Mouse (Mus musculus) 3134 (cell line): ENCODE measurements around the gene Dnajc4.

ENCODE experiments used
- DNase-seq: peaks from one replicate; pipeline ENCODE4 v3.0.0-alpha.2; 2011; ENCODE audit warnings: low spot score; ENCODE audit not compliant: insufficient read length; ENCODE audit errors: extremely low read depth

Dnajc4 gene

GRCm38 (mm10) chr19:6949532-6949931, 42.8 kb downstream of the Dnajc4 start:
- DNase-seq = no peak

- no peak for DNase-seq
Measured at GRCm38 (mm10) chr19:6948186-6948585, 44.2 kb downstream of the Dnajc4 start.

- no peak for DNase-seq
Measured at GRCm38 (mm10) chr19:6947742-6948141, 44.6 kb downstream of the Dnajc4 start.

GRCm38 (mm10) chr19:6943709-6944108, 48.7 kb downstream of the Dnajc4 start:
- no peak for DNase-seq

- DNase-seq = no peak
Measured at GRCm38 (mm10) chr19:6942764-6943163, 49.6 kb downstream of the Dnajc4 start.

- DNase-seq = peak; percentile 94
Measured at GRCm38 (mm10) chr19:6942249-6942691, 50.1 kb downstream of the Dnajc4 start, which contains the start of gene Gpr137. Gene Gpr137 (minus strand): TSS chr19:6942480.

GRCm38 (mm10) chr19:6941372-6942248, 50.8 kb downstream of the Dnajc4 start, which contains the start of gene Bad:
Gene Bad (plus strand): TSS chr19:6941861.
- peak; percentile 90 for DNase-seq

- no peak for DNase-seq
Measured at GRCm38 (mm10) chr19:6940396-6941351, 51.7 kb downstream of the Dnajc4 start.

- no peak for DNase-seq
Measured at GRCm38 (mm10) chr19:6939106-6940002, 53.0 kb downstream of the Dnajc4 start.
